Mouse (Mus musculus) midbrain, embryonic 14.5 days (tissue): ENCODE results near the gene Ackr1. TPM values are rescaled to one million over a fixed set of nuclear protein-coding genes. Genes with fewer than 3 reads are reported as not detected.

ENCODE experiments used
- ATAC-seq: fragments of 200-750 bp; cut with Nextera tagmentation; 2 replicates; pipeline ENCODE4 v1.8.0; 2017; ENCODE audit warnings: moderate number of reproducible peaks, moderate library complexity; ENCODE audit not compliant: low FRiP score, low TSS enrichment
- DNase-seq: peaks from one replicate; pipeline ENCODE4 v3.0.0-alpha.2; 2015
- H3K27ac ChIP-seq: fragments of 300-500 bp; sonication (generic); replicated peaks from 2 replicates; pipeline ENCODE4 v1.5.1; 2014; ENCODE audit warnings: mild to moderate bottlenecking, low read depth, low read length, moderate library complexity
- H3K27me3 ChIP-seq: fragments of 300-500 bp; sonication (generic); 2 replicates; pipeline ENCODE4 v1.6.1; 2014; ENCODE audit warnings: low read length, control low read depth, mixed read lengths; ENCODE audit not compliant: control insufficient read depth, insufficient read depth
- H3K36me3 ChIP-seq: fragments of 300-500 bp; sonication (generic); 2 replicates; pipeline ENCODE4 v1.6.1; 2014; ENCODE audit warnings: low read length, control low read depth; ENCODE audit not compliant: control insufficient read depth, insufficient read depth
- H3K4me1 ChIP-seq: fragments of 300-500 bp; sonication (generic); 2 replicates; pipeline ENCODE4 v1.6.1; 2014; ENCODE audit warnings: mild to moderate bottlenecking, antibody characterized with exemption, low read length, control low read depth; ENCODE audit not compliant: control insufficient read depth, insufficient read depth
- H3K4me2 ChIP-seq: fragments of 300-500 bp; sonication (generic); 2 replicates; pipeline ENCODE4 v1.6.1; 2014; ENCODE audit warnings: mild to moderate bottlenecking, low read length, moderate library complexity
- H3K4me3 ChIP-seq: fragments of 300-500 bp; sonication (generic); replicated peaks from 2 replicates; pipeline ENCODE4 v1.5.1; 2014; ENCODE audit warnings: low read depth, low read length
- H3K9ac ChIP-seq: fragments of 300-500 bp; sonication (generic); replicated peaks from 2 replicates; pipeline ENCODE4 v1.6.1; 2014; ENCODE audit warnings: mild to moderate bottlenecking, low read length, moderate library complexity
- H3K9me3 ChIP-seq: fragments of 300-500 bp; sonication (generic); 2 replicates; pipeline ENCODE4 v1.6.1; 2016; ENCODE audit warnings: low read length, control low read depth, mixed read lengths; ENCODE audit not compliant: control insufficient read depth
- WGBS: fragments of 180-500 bp; shearing (Covaris S2); extraction: QIAGEN DNeasy Blood & Tissue Kit; methylation state at CpG from one replicate; pipeline ENCODE4 v1.1.7; 2014; 5-methylcytosine and 5-hydroxymethylcytosine counted together
- polyA plus RNA-seq: library from polyadenylated mRNA; unstranded; fragments of >200 nt; fragmentation: Nextera tagmentation; extraction: Ambion mirVana; gene quantifications from 2 replicates; pipeline ENCODE4 v1.2.1, GENCODE M21; 2014

Ackr1 gene
- polyA plus RNA-seq, 1 experiment from 2014 or later, result 23.9 TPM

- WGBS, result 7% methylated on average over 2 of the region's 2 CpGs
- Histone ChIP-seq H3K9me3 (no peaks in the 10 kb centered on the region), H3K36me3 (peaks cover 86% of the 10 kb centered on the region), H3K27ac (no peak overlapping the region), H3K4me2 (no peak overlapping the region), H3K27me3 (no peaks in the 10 kb centered on the region), H3K4me1 (no peaks in the 10 kb centered on the region), H3K9ac (no peak overlapping the region), H3K4me3 (no peak overlapping the region)
- ATAC-seq (0 out of 2 replicates have a peak, but pooled peaks have one; percentile 44), DNase-seq (peak; percentile 91)
Observed at GRCm38 (mm10) chr1:173339543-173339942, 6.0 kb upstream of the Ackr1 start.

GRCm38 (mm10) chr1:173337008-173337407, 3.5 kb upstream of the Ackr1 start:
- Histone ChIP-seq H3K9me3 (no peaks in the 10 kb centered on the region), H3K9ac (no peak overlapping the region), H3K36me3 (peaks cover 62% of the 10 kb centered on the region), H3K4me3 (no peak overlapping the region), H3K4me2 (no peak overlapping the region), H3K27me3 (no peaks in the 10 kb centered on the region), H3K27ac (no peak overlapping the region), H3K4me1 (no peaks in the 10 kb centered on the region)
- DNase-seq, result no peak
- 93% methylated on average over 10 of the region's 10 CpGs for WGBS
- no peak for ATAC-seq

GRCm38 (mm10) chr1:173335903-173336302, 2.4 kb upstream of the Ackr1 start:
- H3K4me3 ChIP-seq, result no peak overlapping the region
- no peaks in the 10 kb centered on the region for H3K4me1 ChIP-seq
- peaks cover 54% of the 10 kb centered on the region for H3K36me3 ChIP-seq
- ATAC-seq (no peak), DNase-seq (no peak)
- H3K9me3 ChIP-seq, result no peaks in the 10 kb centered on the region
- H3K9ac ChIP-seq, result no peak overlapping the region
- H3K27ac ChIP-seq, result no peak overlapping the region
- no peaks in the 10 kb centered on the region for H3K27me3 ChIP-seq
- no peak overlapping the region for H3K4me2 ChIP-seq
- WGBS, result 54% methylated on average over 11 of the region's 11 CpGs

- Histone ChIP-seq H3K4me2 (no peak overlapping the region), H3K27me3 (no peaks in the 10 kb centered on the region), H3K4me1 (no peaks in the 10 kb centered on the region), H3K36me3 (peaks cover 23% of the 10 kb centered on the region), H3K27ac (no peak overlapping the region; the same call in 1 of the 2 replicates), H3K9ac (no peak overlapping the region), H3K9me3 (no peaks in the 10 kb centered on the region), H3K4me3 (no peak overlapping the region)
- 92% methylated on average over 5 of the region's 5 CpGs for WGBS
- no peak for ATAC-seq
- DNase-seq, result no peak
Observed at GRCm38 (mm10) chr1:173332418-173332817, 1.1 kb downstream of the Ackr1 start.

- Histone ChIP-seq H3K36me3 (no peaks in the 10 kb centered on the region), H3K4me2 (no peak overlapping the region), H3K4me3 (no peak overlapping the region), H3K4me1 (no peaks in the 10 kb centered on the region), H3K9me3 (no peaks in the 10 kb centered on the region), H3K27me3 (no peaks in the 10 kb centered on the region), H3K27ac (no peak overlapping the region), H3K9ac (no peak overlapping the region)
- 63% methylated on average over 5 of the region's 5 CpGs for WGBS
- ATAC-seq, result no peak
- peak; percentile 67 for DNase-seq
Observed at GRCm38 (mm10) chr1:173329743-173330142, 3.8 kb downstream of the Ackr1 start.

GRCm38 (mm10) chr1:173329185-173329584, 4.4 kb downstream of the Ackr1 start:
- Histone ChIP-seq H3K9ac (no peak overlapping the region), H3K4me2 (no peak overlapping the region), H3K9me3 (no peaks in the 10 kb centered on the region), H3K27me3 (no peaks in the 10 kb centered on the region), H3K4me1 (no peaks in the 10 kb centered on the region), H3K36me3 (no peaks in the 10 kb centered on the region), H3K4me3 (no peak overlapping the region), H3K27ac (peak overlapping the region; percentile 54; the same call in 1 of the 2 replicates)
- ATAC-seq, result peak; percentile 15; the same call in 1 of the 2 replicates
- 48% methylated on average over 4 of the region's 4 CpGs for WGBS
- DNase-seq, result no peak

GRCm38 (mm10) chr1:173328446-173328845, 5.1 kb downstream of the Ackr1 start:
- DNase-seq (no peak), ATAC-seq (no peak)
- no peaks in the 10 kb centered on the region for H3K9me3 ChIP-seq
- H3K4me2 ChIP-seq, result no peak overlapping the region
- no peak overlapping the region for H3K27ac ChIP-seq
- H3K27me3 ChIP-seq, result no peaks in the 10 kb centered on the region
- no peaks in the 10 kb centered on the region for H3K36me3 ChIP-seq
- no peaks in the 10 kb centered on the region for H3K4me1 ChIP-seq
- no peak overlapping the region for H3K9ac ChIP-seq
- H3K4me3 ChIP-seq, result no peak overlapping the region
- 65% methylated on average over 8 of the region's 8 CpGs for WGBS

GRCm38 (mm10) chr1:173326552-173326951, 7.0 kb downstream of the Ackr1 start:
- Histone ChIP-seq H3K9ac (no peak overlapping the region), H3K36me3 (no peaks in the 10 kb centered on the region), H3K4me3 (no peak overlapping the region), H3K27me3 (no peaks in the 10 kb centered on the region), H3K4me1 (0 out of 2 replicates have a peak, but pooled peaks cover 3% of the 10 kb centered on the region), H3K27ac (no peak overlapping the region), H3K9me3 (no peaks in the 10 kb centered on the region), H3K4me2 (no peak overlapping the region)
- WGBS, result 74% methylated on average over 1 of the region's 1 CpGs
- DNase-seq (no peak), ATAC-seq (no peak)

- Histone ChIP-seq H3K36me3 (no peaks in the 10 kb centered on the region), H3K9ac (no peak overlapping the region), H3K4me3 (no peak overlapping the region), H3K4me1 (0 out of 2 replicates have a peak, but pooled peaks cover 3% of the 10 kb centered on the region), H3K27ac (no peak overlapping the region), H3K27me3 (no peaks in the 10 kb centered on the region), H3K4me2 (no peak overlapping the region), H3K9me3 (no peaks in the 10 kb centered on the region)
- DNase-seq, result no peak
- ATAC-seq, result no peak
- WGBS, result 86% methylated on average over 1 of the region's 1 CpGs
Observed at GRCm38 (mm10) chr1:173325395-173325794, 8.2 kb downstream of the Ackr1 start.
